Mouse (Mus musculus) forebrain, embryonic 10.5 days (tissue): Measurements from ENCODE around the gene Cep152. TPM values are rescaled to one million over a fixed set of nuclear protein-coding genes. Genes with fewer than 3 reads are reported as not detected.

Source experiments
- DNase-seq: peaks from one replicate; pipeline ENCODE4 v3.0.0-alpha.2; 2017; ENCODE audit warnings: low spot score; ENCODE audit errors: extremely low spot score
- H3K27ac ChIP-seq: fragments of 300-500 bp; sonication (generic); 2 replicates; pipeline ENCODE4 v1.5.1; 2016; ENCODE audit warnings: mild to moderate bottlenecking
- H3K27me3 ChIP-seq: fragments of 300-500 bp; sonication (generic); 2 replicates; pipeline ENCODE4 v1.6.1; 2016; ENCODE audit warnings: mild to moderate bottlenecking; ENCODE audit not compliant: poor library complexity, severe bottlenecking
- H3K36me3 ChIP-seq: fragments of 300-500 bp; sonication (generic); replicated peaks from 2 replicates; pipeline ENCODE4 v1.6.1; 2016; ENCODE audit warnings: mild to moderate bottlenecking, moderate library complexity
- H3K4me1 ChIP-seq: fragments of 300-500 bp; sonication (generic); 2 replicates; pipeline ENCODE4 v1.6.1; 2016
- H3K4me3 ChIP-seq: fragments of 300-500 bp; sonication (generic); 2 replicates; pipeline ENCODE4 v1.5.1; 2016; ENCODE audit warnings: mild to moderate bottlenecking, moderate library complexity
- H3K9me3 ChIP-seq: fragments of 300-500 bp; sonication (generic); 2 replicates; pipeline ENCODE4 v1.6.1; 2016; ENCODE audit warnings: mild to moderate bottlenecking, moderate library complexity
- WGBS: fragments of 180-500 bp; shearing (Covaris S2); methylation state at CpG from one replicate; pipeline ENCODE4 v1.1.7; 2016; 5-methylcytosine and 5-hydroxymethylcytosine counted together
- polyA plus RNA-seq: library from polyadenylated mRNA; unstranded; fragments of >200 nt; fragmentation: Nextera tagmentation; extraction: Ambion mirVana; gene quantifications from 2 replicates; pipeline ENCODE4 v1.2.1, GENCODE M21; 2016

Cep152 gene
- polyA plus RNA-seq, 1 experiment from 2014 or later: 12.5 TPM

DNA sequence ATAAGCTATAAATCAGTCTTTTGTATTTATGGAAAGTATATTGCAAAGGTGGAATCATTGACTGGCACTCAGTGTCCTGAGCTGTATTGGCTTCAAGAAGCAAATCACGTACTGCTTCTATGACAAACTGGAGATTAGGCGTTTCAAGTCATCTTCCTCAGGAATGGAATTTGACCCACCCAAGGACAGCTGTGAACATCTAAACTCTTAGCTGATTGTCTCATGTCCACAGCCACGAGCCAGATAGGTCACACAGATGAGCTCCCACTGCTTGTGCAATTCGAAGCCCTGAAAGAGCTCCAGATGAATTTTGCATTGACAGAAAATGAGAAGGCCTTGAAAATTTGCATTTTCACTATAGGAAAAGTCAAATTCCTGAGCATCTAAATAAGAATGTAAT, 47.2 kb downstream of the Cep152 start:
- no peaks in the 10 kb centered on the region for H3K9me3 ChIP-seq
- H3K4me1 ChIP-seq: no peaks in the 10 kb centered on the region
- WGBS: 84% methylated on average over 4 of the region's 4 CpGs
- H3K36me3 ChIP-seq: peaks cover 99% of the 10 kb centered on the region
- H3K4me3 ChIP-seq: no peak overlapping the region
- no peak overlapping the region for H3K27ac ChIP-seq
- DNase-seq: no peak
- no peaks in the 10 kb centered on the region for H3K27me3 ChIP-seq

- Histone ChIP-seq H3K4me1 (no peaks in the 10 kb centered on the region), H3K27me3 (no peaks in the 10 kb centered on the region), H3K36me3 (peaks cover 96% of the 10 kb centered on the region), H3K9me3 (no peaks in the 10 kb centered on the region), H3K4me3 (no peak overlapping the region), H3K27ac (no peak overlapping the region)
- DNase-seq: no peak
- 92% methylated on average over 8 of the region's 8 CpGs for WGBS
Observed at GRCm38 (mm10) chr2:125576498-125576897, 48.4 kb downstream of the Cep152 start.

- no peak overlapping the region for H3K27ac ChIP-seq
- H3K4me1 ChIP-seq: no peaks in the 10 kb centered on the region
- DNase-seq: no peak
- 93% methylated on average over 3 of the region's 3 CpGs for WGBS
- no peaks in the 10 kb centered on the region for H3K27me3 ChIP-seq
- H3K4me3 ChIP-seq: no peak overlapping the region
- peaks cover 96% of the 10 kb centered on the region for H3K36me3 ChIP-seq
- H3K9me3 ChIP-seq: no peaks in the 10 kb centered on the region
Observed at GRCm38 (mm10) chr2:125575766-125576165, 49.1 kb downstream of the Cep152 start.

DNA sequence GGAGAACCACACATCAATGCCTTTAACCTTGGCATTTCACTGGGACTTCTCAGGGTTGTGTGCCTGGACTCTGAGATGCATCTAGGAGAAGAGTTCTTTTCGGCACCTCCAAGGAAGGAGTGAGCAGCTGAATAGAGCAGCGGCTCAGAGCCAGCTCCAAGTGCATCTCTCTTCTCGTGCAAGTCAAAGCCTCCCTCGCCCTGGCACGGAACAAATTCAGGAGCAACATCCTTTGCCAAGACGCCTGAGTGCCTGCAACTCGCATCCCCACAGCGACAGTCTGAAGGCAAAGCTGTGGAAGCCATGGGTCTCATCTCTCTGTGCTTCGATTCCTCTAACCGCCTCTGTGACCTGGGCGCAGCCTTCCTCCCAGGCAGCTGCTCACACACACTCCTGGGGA, 61.0 kb downstream of the Cep152 start:
- peaks cover 66% of the 10 kb centered on the region for H3K36me3 ChIP-seq
- no peaks in the 10 kb centered on the region for H3K27me3 ChIP-seq
- peaks cover 18% of the 10 kb centered on the region for H3K4me1 ChIP-seq
- no peak overlapping the region for H3K27ac ChIP-seq
- H3K9me3 ChIP-seq: no peaks in the 10 kb centered on the region
- no peak for DNase-seq
- WGBS: 93% methylated on average over 11 of the region's 11 CpGs
- H3K4me3 ChIP-seq: no peak overlapping the region

DNA sequence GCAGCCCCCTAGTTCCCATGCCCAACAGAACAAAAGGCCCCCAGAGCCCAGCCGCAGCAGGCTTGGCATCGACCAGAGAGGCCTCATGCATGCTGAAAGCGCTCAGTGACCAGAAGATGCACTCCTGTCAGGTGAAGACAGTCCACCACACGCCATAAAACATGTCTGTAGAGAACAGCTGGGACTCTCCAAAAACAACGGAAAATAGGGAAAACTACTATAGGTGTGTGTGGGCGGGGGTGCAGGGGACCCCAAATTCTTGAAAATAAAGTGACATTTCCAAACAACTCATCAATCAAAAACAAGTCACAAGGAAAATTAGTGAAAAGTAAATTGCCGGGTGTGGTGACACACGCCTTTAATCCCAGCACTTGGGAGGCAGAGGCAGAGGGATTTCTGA, 62.5 kb downstream of the Cep152 start:
- no peak overlapping the region for H3K4me3 ChIP-seq
- peaks cover 25% of the 10 kb centered on the region for H3K4me1 ChIP-seq
- WGBS: 90% methylated on average over 8 of the region's 8 CpGs
- peaks cover 51% of the 10 kb centered on the region for H3K36me3 ChIP-seq
- no peak for DNase-seq
- no peaks in the 10 kb centered on the region for H3K27me3 ChIP-seq
- no peak overlapping the region for H3K27ac ChIP-seq
- no peaks in the 10 kb centered on the region for H3K9me3 ChIP-seq

- peaks cover 25% of the 10 kb centered on the region for H3K4me1 ChIP-seq
- no peak for DNase-seq
- no peak overlapping the region for H3K4me3 ChIP-seq
- peaks cover 28% of the 10 kb centered on the region for H3K36me3 ChIP-seq
- WGBS: 92% methylated on average over 6 of the region's 6 CpGs
- peak overlapping the region; percentile 42 for H3K27ac ChIP-seq
- H3K9me3 ChIP-seq: no peaks in the 10 kb centered on the region
- H3K27me3 ChIP-seq: no peaks in the 10 kb centered on the region
Observed at GRCm38 (mm10) chr2:125560037-125560436, 64.9 kb downstream of the Cep152 start.

DNA sequence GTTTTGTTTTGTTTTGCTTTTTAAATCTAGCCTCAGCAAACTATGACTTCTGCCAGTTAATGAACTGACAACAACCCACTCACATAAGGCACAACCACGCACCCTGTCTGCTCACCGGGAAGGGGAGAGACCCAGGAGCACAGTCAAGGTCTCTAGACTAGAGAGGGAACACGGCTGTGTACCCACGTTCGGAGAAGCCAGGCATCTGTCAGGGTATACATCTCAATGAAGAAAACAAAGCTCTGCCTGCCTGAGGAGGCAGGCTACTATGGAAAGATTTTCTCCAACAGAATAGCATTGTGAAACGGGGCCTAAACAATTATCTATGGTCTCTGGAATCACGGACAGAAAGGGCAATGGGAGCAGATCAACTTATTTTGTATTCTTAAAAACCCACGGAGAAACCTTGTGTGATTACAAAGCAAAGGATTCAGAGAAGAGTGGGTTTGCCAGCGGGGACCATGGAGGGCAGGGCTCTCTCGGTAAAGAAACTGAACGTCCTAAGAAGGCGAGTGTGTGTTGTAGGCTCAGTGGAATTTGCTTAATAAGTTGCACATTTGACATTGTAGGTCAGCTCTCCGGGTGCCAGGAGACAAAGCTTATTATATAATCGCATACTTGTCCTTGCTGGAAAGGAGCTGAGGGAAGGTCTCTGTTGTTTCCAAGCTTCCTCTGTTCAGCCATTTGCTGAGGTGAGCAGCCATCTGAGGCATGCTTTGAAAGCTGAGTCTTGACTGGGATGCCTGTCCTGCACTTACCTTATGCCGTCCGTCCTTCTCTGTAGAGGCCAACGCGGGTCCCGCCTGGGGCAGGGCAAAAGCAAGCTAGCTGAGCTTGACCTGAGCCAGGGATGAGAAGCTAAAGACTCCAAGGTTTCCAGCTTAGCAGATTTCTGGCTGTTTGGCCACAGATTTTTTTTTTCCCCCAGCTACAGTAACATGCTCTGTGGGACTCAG, 66.0 kb downstream of the Cep152 start:
- Histone ChIP-seq H3K9me3 (no peaks in the 10 kb centered on the region), H3K27ac (peak overlapping the region; percentile 77), H3K36me3 (peaks cover 16% of the 10 kb centered on the region), H3K4me3 (no peak overlapping the region), H3K27me3 (no peaks in the 10 kb centered on the region), H3K4me1 (peaks cover 25% of the 10 kb centered on the region)
- WGBS: 74% methylated on average over 19 of the region's 19 CpGs
- DNase-seq: no peak

GRCm38 (mm10) chr2:125555830-125556229, 69.1 kb downstream of the Cep152 start:
- no peaks in the 10 kb centered on the region for H3K27me3 ChIP-seq
- H3K36me3 ChIP-seq: 0 out of 2 replicates have a peak, but pooled peaks cover 2% of the 10 kb centered on the region
- 81% methylated on average over 6 of the region's 6 CpGs for WGBS
- H3K9me3 ChIP-seq: no peaks in the 10 kb centered on the region
- no peak for DNase-seq
- no peak overlapping the region for H3K27ac ChIP-seq
- peaks cover 23% of the 10 kb centered on the region for H3K4me1 ChIP-seq
- H3K4me3 ChIP-seq: no peak overlapping the region

GRCm38 (mm10) chr2:125548806-125549578, 75.9 kb downstream of the Cep152 start:
- DNase-seq: no peak
- Histone ChIP-seq H3K36me3 (no peaks in the 10 kb centered on the region), H3K27ac (no peak overlapping the region), H3K4me3 (no peak overlapping the region), H3K4me1 (peaks cover 3% of the 10 kb centered on the region; the same call in 1 of the 2 replicates), H3K27me3 (no peaks in the 10 kb centered on the region), H3K9me3 (no peaks in the 10 kb centered on the region)
- 78% methylated on average over 1 of the region's 1 CpGs for WGBS

- 91% methylated on average over 3 of the region's 3 CpGs for WGBS
- no peak for DNase-seq
Observed at GRCm38 (mm10) chr2:125544986-125545385, 79.9 kb downstream of the Cep152 start.

GRCm38 (mm10) chr2:125543646-125544045, 81.3 kb downstream of the Cep152 start:
- no peak for DNase-seq
- Histone ChIP-seq H3K4me3 (no peak overlapping the region), H3K36me3 (no peaks in the 10 kb centered on the region), H3K4me1 (no peaks in the 10 kb centered on the region; the same call in 1 of the 2 replicates), H3K27me3 (no peaks in the 10 kb centered on the region), H3K9me3 (no peaks in the 10 kb centered on the region), H3K27ac (no peak overlapping the region)
- 76% methylated on average over 1 of the region's 1 CpGs for WGBS

More at GRCm38 (mm10) chr2:125544986-125545385, 79.9 kb downstream of the Cep152 start:
- Histone ChIP-seq H3K9me3 (no peaks in the 10 kb centered on the region), H3K4me1 (peaks cover 3% of the 10 kb centered on the region; the same call in 1 of the 2 replicates), H3K27ac (no peak overlapping the region), H3K4me3 (no peak overlapping the region), H3K36me3 (no peaks in the 10 kb centered on the region), H3K27me3 (no peaks in the 10 kb centered on the region)

DNA sequence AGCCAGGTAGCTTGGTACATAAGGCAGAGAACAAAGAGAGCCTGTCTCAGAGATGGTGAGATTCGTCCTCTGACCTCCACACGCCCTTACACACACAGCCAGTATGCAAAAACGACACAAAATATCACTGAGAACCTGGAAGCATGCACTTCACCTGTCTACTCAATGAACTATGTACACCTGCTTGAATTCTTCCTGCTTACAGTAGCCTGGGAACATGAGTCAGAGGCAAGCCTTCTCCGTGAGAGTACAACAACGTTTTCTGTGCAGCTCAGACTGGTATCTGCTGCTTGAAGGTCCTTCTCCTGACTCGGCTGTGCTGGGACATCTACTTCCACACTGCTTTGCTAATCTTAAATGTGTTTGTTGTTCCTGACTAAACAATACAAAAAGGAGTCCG, 83.5 kb downstream of the Cep152 start:
- Histone ChIP-seq H3K4me1 (no peaks in the 10 kb centered on the region), H3K27ac (no peak overlapping the region), H3K27me3 (no peaks in the 10 kb centered on the region), H3K36me3 (no peaks in the 10 kb centered on the region), H3K4me3 (no peak overlapping the region), H3K9me3 (no peaks in the 10 kb centered on the region)
- WGBS: 85% methylated on average over 7 of the region's 7 CpGs
- no peak for DNase-seq

DNA sequence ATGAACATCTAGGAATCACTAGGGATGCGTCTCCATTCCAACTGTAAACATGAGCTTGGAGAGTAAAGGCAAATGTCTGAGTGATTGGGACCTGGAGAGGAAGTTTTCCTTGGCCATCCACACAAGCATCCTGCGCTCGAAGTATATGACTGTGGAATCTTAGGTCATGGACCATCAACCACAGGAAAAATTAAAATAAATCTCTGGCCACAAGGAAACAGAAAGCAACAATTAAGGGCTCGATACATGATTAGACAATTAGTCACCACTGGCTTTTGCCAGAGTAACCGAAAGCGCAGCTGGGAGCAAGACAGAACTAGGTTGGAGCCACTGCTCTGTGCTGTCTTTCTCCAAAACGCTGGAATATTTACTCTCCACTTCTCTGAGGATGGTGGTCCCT, 84.3 kb downstream of the Cep152 start:
- Histone ChIP-seq H3K27ac (no peak overlapping the region), H3K4me1 (no peaks in the 10 kb centered on the region), H3K9me3 (no peaks in the 10 kb centered on the region), H3K36me3 (no peaks in the 10 kb centered on the region), H3K4me3 (no peak overlapping the region), H3K27me3 (no peaks in the 10 kb centered on the region)
- DNase-seq: no peak
- 89% methylated on average over 7 of the region's 7 CpGs for WGBS
